Mouse (Mus musculus): ENCODE measurements around the gene Pde7b. TPM values are rescaled to one million over a fixed set of nuclear protein-coding genes. Genes with fewer than 3 reads are reported as not detected.

The Pde7b gene
- polyA plus RNA-seq, 1 experiment: not detected

GRCm38 (mm10) chr10:20405471-20405870, 319.4 kb downstream of the Pde7b start:
- no peak for TF ChIP-seq GATA1 (IDR thresholded peaks at IDR 0.05; ENCODE audit: low read length)

- no peak for TF ChIP-seq GATA1 (IDR thresholded peaks at IDR 0.05; ENCODE audit: low read length)
Measured at GRCm38 (mm10) chr10:20402941-20403340, 321.9 kb downstream of the Pde7b start.

GRCm38 (mm10) chr10:20400406-20400805, 324.5 kb downstream of the Pde7b start:
- no peak for TF ChIP-seq GATA1 (IDR thresholded peaks at IDR 0.05; ENCODE audit: low read length)

DNA sequence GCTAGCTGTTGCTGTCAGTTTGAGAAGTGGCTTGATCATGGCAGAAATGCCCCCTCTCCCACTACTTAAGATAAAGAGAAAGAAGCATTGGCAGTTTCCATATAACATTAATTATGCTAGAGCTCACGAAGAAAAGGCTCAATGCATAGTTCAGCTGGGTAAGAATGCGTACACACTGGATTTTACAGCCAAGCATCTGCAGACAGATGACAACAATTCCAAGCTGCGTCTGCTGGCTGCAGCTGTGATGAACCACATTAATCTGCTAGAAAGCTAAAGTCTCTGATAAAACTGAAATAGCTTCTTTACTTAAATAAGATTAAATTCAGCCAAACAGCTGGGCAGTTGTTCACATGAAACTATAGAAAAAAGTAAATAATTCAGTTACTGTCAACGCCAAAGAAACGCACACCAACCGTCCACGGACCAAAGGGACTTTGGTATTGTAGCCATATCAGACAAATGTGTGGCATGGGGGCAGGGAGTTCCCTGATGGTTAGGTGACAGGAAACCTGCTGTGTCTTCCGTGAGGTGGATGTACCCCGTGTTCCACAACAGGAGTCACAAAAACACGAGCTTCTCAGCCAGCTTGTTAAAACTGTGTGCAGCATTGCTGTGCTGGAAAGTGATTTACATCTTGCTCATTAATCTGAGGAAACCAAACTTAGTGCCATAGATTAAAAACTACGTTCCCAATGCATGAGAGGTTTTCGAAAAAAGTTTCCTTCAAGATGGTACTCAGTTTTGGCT, 326.1 kb downstream of the Pde7b start:
- TF ChIP-seq GATA1 (IDR thresholded peaks at IDR 0.05; ENCODE audit: low read length): no peak

DNA sequence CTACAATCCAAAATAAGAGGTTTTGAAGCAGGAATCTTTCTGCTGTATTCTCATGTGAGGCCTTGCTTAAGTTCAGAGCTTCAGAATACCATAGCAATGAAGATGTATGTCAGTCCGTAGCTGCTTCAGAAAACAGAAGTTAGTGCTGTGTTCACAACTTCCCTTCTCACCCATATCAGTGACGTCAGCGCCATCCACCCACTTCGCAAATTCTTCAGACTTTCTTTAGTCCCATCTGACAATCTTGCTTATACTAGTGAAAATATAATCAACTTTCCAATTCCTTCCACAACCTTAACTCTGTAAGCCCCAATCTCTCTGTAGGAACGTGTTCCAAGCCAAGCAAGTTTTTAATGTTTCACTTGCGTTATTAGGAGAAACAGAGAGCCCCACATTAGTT, 326.7 kb downstream of the Pde7b start:
- TF ChIP-seq GATA1 (IDR thresholded peaks at IDR 0.05; ENCODE audit: low read length): no peak

GRCm38 (mm10) chr10:20395778-20396177, 329.1 kb downstream of the Pde7b start:
- TF ChIP-seq GATA1 (IDR thresholded peaks at IDR 0.05; ENCODE audit: low read length): no peak

DNA sequence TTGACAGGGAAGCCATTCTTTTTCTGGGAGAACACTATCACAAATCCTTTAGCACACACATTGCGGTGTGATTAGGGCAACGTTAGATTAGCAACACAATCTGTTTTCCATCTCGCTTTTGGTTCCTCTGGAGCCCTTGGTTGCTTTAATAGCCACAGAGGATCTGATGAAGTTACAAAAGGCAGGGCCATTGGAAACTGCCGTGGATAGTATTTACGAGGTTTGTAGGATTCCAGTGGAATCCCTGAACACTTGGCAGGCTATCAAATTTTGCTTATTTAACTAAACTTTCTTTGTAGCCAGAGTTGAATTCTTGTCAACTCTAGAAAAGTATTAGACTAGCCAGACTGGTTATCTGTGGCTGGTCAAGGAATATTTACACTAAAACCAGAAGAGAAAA, 330.1 kb downstream of the Pde7b start:
- no peak for TF ChIP-seq GATA1 (IDR thresholded peaks at IDR 0.05; ENCODE audit: low read length)

GRCm38 (mm10) chr10:20390568-20390967, 334.3 kb downstream of the Pde7b start:
- no peak for TF ChIP-seq GATA1 (IDR thresholded peaks at IDR 0.05; ENCODE audit: low read length)

DNA sequence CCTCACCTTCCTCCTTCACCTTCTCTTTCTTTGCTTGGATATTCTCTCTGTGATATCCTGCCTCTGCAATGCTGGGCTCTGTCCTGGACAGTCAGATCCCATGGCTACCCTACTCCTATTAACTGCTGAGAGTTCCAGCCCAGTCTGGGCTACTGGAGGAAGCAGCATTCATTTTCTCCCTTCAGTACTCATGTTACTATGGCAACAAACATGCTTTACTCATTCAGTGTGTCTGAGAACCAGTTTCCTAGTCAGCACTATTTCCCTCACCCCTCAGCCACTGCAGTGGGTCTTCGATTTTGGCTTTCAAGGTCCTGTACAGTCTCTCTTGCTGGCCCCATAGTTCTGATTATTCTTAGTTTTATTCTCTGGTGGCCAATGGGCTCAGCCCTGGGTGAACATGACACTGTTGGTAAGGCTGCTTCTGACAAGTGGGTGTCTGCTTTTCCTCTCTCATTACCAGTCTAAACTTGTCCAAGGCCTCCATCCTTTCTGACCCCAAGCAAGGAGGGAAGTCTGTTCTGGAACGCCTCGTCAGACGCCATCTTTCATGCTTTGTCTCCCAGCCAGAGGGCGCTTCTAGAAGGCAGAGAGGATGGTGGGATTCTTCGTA, 342.0 kb downstream of the Pde7b start:
- TF ChIP-seq GATA1 (IDR thresholded peaks at IDR 0.05; ENCODE audit: low read length): no peak

DNA sequence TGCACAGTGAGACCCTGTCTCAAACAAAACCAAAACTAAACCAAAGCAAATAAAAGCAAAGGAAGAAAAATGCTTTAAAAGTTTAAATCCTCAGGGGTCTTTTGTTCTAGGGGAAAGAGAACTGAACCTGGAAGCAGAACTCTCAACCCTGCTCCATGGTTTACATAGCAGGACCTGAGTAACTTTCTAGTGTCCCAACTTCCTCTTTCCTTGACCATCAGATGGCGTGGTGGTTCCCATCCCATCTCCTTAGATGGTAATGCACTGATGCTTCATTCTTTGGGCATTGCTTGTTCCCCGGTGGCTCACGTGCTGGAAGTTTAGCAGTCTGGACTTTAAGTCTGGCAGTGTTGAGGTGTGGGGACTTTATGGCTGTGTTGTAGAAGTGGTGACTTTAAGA, 343.5 kb downstream of the Pde7b start:
- TF ChIP-seq GATA1 (IDR thresholded peaks at IDR 0.05; ENCODE audit: low read length): no peak

DNA sequence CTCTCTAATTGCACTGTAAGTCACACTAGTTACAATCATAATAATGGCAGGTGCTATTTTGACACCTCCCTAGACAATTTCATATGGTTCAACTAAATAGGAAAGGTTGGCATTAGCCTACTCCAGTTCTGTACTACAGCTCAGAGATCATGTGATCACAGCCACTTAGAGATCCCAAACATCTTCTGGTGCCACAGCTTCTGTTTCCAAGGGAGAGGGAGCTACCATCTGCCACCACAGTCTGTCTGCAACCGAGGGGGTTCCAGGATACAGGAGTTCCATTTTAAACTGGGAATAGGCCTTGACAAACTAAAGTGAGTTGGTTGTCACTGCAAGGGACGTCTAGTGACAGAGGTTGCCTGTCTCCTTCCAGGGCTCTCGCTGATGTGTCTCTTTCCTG, 344.1 kb downstream of the Pde7b start:
- TF ChIP-seq GATA1 (IDR thresholded peaks at IDR 0.05; ENCODE audit: low read length): no peak

DNA sequence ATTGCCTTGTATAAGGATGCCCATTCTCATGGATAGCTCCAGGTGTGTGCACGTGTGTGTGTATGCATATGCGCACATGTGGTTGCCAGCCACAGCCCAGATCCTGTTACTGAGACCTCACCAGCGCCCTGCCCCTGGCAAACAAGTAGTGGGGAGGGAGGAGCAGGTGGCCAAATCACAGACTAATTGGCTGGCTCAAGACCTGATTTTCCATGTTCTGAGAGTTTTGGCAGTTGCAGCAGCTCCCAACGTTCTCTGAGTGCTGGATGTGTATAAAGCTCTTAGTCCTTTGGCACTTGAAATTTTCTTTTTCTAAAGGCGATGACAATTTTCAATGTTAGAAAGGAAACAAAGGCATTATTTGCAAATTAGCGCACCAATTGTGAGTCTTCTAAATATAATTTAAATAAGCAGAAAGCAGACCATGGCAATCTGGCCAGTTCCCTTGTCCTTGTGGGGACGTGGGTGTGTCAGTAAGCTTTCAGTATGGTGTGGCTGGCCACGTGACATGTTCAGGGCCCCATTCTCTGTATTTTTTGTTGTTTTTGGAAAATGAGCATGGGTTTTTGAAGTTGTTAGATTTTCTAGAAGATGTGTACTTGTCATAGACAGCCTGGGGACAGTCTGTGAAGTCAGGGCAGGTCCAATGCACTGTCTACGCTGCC, 345.7 kb downstream of the Pde7b start:
- TF ChIP-seq GATA1 (IDR thresholded peaks at IDR 0.05; ENCODE audit: low read length): no peak

DNA sequence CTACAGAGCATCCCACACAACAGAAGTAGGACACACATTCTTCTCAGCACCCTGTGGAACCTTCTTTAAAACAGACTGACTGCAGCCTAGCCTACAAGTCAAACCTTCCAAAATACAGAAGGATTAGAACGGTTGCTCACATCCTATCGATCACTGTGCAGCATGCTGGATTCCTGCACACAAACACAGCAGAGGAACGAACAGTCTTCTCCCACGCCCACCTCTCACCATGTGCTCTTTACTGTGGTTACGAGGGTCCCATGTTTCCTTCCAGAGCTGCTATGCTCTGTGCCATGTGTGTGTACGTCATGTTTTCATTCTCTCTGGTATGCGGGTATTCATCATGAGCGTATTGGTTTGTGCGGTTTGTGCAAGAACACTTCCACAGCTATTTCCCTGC, 347.3 kb downstream of the Pde7b start:
- TF ChIP-seq GATA1 (IDR thresholded peaks at IDR 0.05; ENCODE audit: low read length): no peak

DNA sequence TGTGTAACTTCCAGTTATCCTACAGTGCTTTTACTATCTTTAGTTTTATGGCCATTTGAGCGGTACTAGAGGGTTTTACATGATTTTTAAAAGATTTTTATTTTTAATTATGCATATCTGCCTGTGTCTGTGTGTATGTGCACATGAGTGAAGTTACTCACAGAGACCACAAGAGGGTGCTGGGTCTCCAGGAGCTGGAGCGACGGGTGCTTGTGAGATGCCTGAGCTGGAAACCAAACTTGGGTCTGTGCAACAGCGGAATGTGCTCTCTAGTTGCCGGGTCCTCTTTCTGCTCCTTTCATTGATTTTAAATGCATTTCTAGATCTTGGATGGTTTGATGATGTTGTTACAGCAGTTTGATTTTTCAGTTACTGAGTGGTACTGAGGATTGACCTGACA, 352.8 kb downstream of the Pde7b start:
- no peak for TF ChIP-seq GATA1 (IDR thresholded peaks at IDR 0.05; ENCODE audit: low read length)

DNA sequence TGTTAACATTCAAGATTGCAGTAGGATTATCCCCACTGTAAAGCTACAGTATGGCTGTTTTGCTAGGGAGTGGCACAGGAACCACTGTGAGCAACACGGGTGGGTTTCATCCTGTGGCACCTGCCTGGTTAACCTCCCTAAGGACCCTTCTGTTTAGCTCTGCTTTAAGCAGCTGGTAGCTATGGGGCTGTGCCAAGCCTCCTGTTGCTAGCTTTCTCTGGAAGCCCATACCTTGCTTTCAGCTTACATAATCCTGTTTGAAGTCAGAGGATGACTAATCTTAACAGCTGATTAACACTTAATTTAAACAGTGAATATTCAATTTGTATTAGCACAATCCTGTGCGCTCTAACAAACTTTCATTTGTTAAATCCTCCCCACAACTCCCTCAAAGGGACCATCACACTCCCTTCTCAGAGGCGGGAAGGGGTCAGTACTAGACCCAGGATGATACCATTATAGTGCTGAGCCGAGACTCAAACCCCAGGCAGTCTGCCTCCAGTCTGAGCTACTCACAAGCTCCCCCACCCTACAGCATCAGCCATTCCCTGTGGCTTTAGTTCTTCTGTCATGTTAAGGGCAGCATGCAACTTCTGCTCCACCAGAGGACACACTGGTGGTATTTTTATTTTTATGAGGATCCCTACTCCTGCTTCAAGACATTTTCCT, 362.3 kb downstream of the Pde7b start:
- no peak for TF ChIP-seq GATA1 (IDR thresholded peaks at IDR 0.05; ENCODE audit: low read length)
